Mouse (Mus musculus) heart, embryonic 12.5 days (tissue): Measurements from ENCODE around the gene Sertad1. TPM values are rescaled to one million over a fixed set of nuclear protein-coding genes. Genes with fewer than 3 reads are reported as not detected.
"Not testable (repeated sequence)": the region's sequence is repeated elsewhere in the genome, so short reads cannot be mapped to it uniquely, and the experiment has no call there.

Source experiments
- ATAC-seq: fragments of 200-750 bp; cut with Nextera tagmentation; 2 replicates; pipeline ENCODE4 v1.8.0; 2017; ENCODE audit warnings: moderate TSS enrichment, moderate library complexity; ENCODE audit not compliant: insufficient number of reproducible peaks, low FRiP score
- H3K27ac ChIP-seq: fragments of 300-500 bp; sonication (generic); 2 replicates; pipeline ENCODE4 v1.5.1; 2016; ENCODE audit warnings: mild to moderate bottlenecking, moderate library complexity; ENCODE audit not compliant: poor library complexity, severe bottlenecking
- H3K27me3 ChIP-seq: fragments of 300-500 bp; sonication (generic); replicated peaks from 2 replicates; pipeline ENCODE4 v1.6.1; 2016; ENCODE audit warnings: mild to moderate bottlenecking, moderate library complexity
- H3K36me3 ChIP-seq: fragments of 300-500 bp; sonication (generic); 2 replicates; pipeline ENCODE4 v1.6.1; 2016; ENCODE audit warnings: mild to moderate bottlenecking, moderate library complexity
- H3K4me1 ChIP-seq: fragments of 300-500 bp; sonication (generic); replicated peaks from 2 replicates; pipeline ENCODE4 v1.6.1; 2016; ENCODE audit warnings: mild to moderate bottlenecking
- H3K4me2 ChIP-seq: fragments of 300-500 bp; sonication (generic); 2 replicates; pipeline ENCODE4 v1.6.1; 2016; ENCODE audit warnings: mild to moderate bottlenecking, moderate library complexity
- H3K4me3 ChIP-seq: fragments of 300-500 bp; sonication (generic); 2 replicates; pipeline ENCODE4 v1.5.1; 2016; ENCODE audit warnings: mild to moderate bottlenecking
- H3K9ac ChIP-seq: fragments of 300-500 bp; sonication (generic); 2 replicates; pipeline ENCODE4 v1.6.1; 2016; ENCODE audit warnings: mild to moderate bottlenecking, moderate library complexity
- H3K9me3 ChIP-seq: fragments of 300-500 bp; sonication (generic); replicated peaks from 2 replicates; pipeline ENCODE4 v1.6.1; 2016; ENCODE audit warnings: mild to moderate bottlenecking, moderate library complexity
- WGBS: fragments of 180-500 bp; shearing (Covaris S2); methylation state at CpG from one replicate; pipeline ENCODE4 v1.1.7; 2016; 5-methylcytosine and 5-hydroxymethylcytosine counted together
- polyA plus RNA-seq: library from polyadenylated mRNA; unstranded; fragments of >200 nt; fragmentation: Nextera tagmentation; extraction: Ambion mirVana; gene quantifications from 2 replicates; pipeline ENCODE4 v1.2.1, GENCODE M21; 2016

Gene Sertad1
- polyA plus RNA-seq, 1 experiment from 2014 or later = 35.3 TPM

GRCm38 (mm10) chr7:27487740-27488268, 1.1 kb downstream of the Sertad1 start:
- Histone ChIP-seq H3K4me2 (peak overlapping the region; percentile 75), H3K27ac (peak overlapping the region; percentile 98), H3K9me3 (no peaks in the 10 kb centered on the region), H3K9ac (peak overlapping the region; percentile 88), H3K4me3 (peak overlapping the region; percentile 75), H3K27me3 (no peaks in the 10 kb centered on the region), H3K4me1 (peaks cover 41% of the 10 kb centered on the region), H3K36me3 (peaks cover 20% of the 10 kb centered on the region)
- under 1% methylated on average over 13 of the region's 13 CpGs for WGBS
- ATAC-seq = no peak

- Histone ChIP-seq H3K9me3 (no peaks in the 10 kb centered on the region), H3K9ac (peak overlapping the region; percentile 71), H3K27ac (peak overlapping the region; percentile 97), H3K4me2 (peak overlapping the region; percentile 75), H3K36me3 (peaks cover 20% of the 10 kb centered on the region), H3K4me3 (no peak overlapping the region), H3K4me1 (peaks cover 41% of the 10 kb centered on the region), H3K27me3 (no peaks in the 10 kb centered on the region)
- no peak for ATAC-seq
- 90% methylated on average over 25 of the region's 25 CpGs for WGBS
Observed at GRCm38 (mm10) chr7:27489270-27489869, 2.7 kb downstream of the Sertad1 start.

GRCm38 (mm10) chr7:27490227-27490542, 3.5 kb downstream of the Sertad1 start:
- H3K27me3 ChIP-seq = no peaks in the 10 kb centered on the region
- H3K4me2 ChIP-seq = peak overlapping the region; percentile 75
- peak overlapping the region; percentile 42 for H3K4me3 ChIP-seq
- peak overlapping the region; percentile 71 for H3K9ac ChIP-seq
- H3K9me3 ChIP-seq = no peaks in the 10 kb centered on the region
- 25% methylated on average over 4 of the region's 4 CpGs for WGBS
- peak overlapping the region; percentile 97 for H3K27ac ChIP-seq
- no peak for ATAC-seq
- H3K36me3 ChIP-seq = peaks cover 20% of the 10 kb centered on the region
- H3K4me1 ChIP-seq = peaks cover 41% of the 10 kb centered on the region

GRCm38 (mm10) chr7:27490543-27491329, 4.0 kb downstream of the Sertad1 start:
- Histone ChIP-seq H3K4me2 (peak overlapping the region; percentile 75), H3K27ac (peak overlapping the region; percentile 97), H3K9ac (peak overlapping the region; percentile 71), H3K9me3 (no peaks in the 10 kb centered on the region), H3K4me1 (peaks cover 41% of the 10 kb centered on the region), H3K27me3 (no peaks in the 10 kb centered on the region), H3K4me3 (peak overlapping the region; percentile 42), H3K36me3 (peaks cover 20% of the 10 kb centered on the region)
- 2% methylated on average over 29 of the region's 33 CpGs for WGBS
- peak; percentile 89 for ATAC-seq

- Histone ChIP-seq H3K36me3 (peaks cover 20% of the 10 kb centered on the region), H3K4me2 (peak overlapping the region; percentile 22), H3K27me3 (no peaks in the 10 kb centered on the region), H3K27ac (peak overlapping the region; percentile 97), H3K9ac (0 out of 2 replicates have a peak overlapping the region, but pooled peaks have one; percentile 35), H3K9me3 (no peaks in the 10 kb centered on the region), H3K4me1 (peaks cover 43% of the 10 kb centered on the region), H3K4me3 (no peak overlapping the region)
- WGBS = 49% methylated on average over 7 of the region's 7 CpGs
- ATAC-seq = no peak
Observed at GRCm38 (mm10) chr7:27491856-27492255, 5.1 kb downstream of the Sertad1 start.

GRCm38 (mm10) chr7:27493022-27493421, 6.3 kb downstream of the Sertad1 start:
- Histone ChIP-seq H3K4me2 (no peak overlapping the region), H3K9ac (no peak overlapping the region), H3K9me3 (no peaks in the 10 kb centered on the region), H3K4me1 (peaks cover 49% of the 10 kb centered on the region), H3K27ac (no peak overlapping the region), H3K36me3 (peaks cover 20% of the 10 kb centered on the region), H3K4me3 (no peak overlapping the region), H3K27me3 (no peaks in the 10 kb centered on the region)
- WGBS = 68% methylated on average over 3 of the region's 3 CpGs
- ATAC-seq = no peak

- peaks cover 18% of the 10 kb centered on the region for H3K36me3 ChIP-seq
- WGBS = 79% methylated on average over 5 of the region's 5 CpGs
- no peak overlapping the region for H3K9ac ChIP-seq
- H3K9me3 ChIP-seq = no peaks in the 10 kb centered on the region
- H3K4me2 ChIP-seq = no peak overlapping the region
- no peaks in the 10 kb centered on the region for H3K27me3 ChIP-seq
- ATAC-seq = no peak
- H3K4me1 ChIP-seq = peaks cover 45% of the 10 kb centered on the region
- H3K4me3 ChIP-seq = no peak overlapping the region
- no peak overlapping the region for H3K27ac ChIP-seq
Observed at GRCm38 (mm10) chr7:27493450-27493849, 6.7 kb downstream of the Sertad1 start.

- not testable (repeated sequence) for H3K27me3 ChIP-seq, H3K9me3 ChIP-seq, H3K27ac ChIP-seq, ATAC-seq, H3K9ac ChIP-seq, H3K4me2 ChIP-seq, H3K4me3 ChIP-seq, H3K36me3 ChIP-seq
- peaks cover 31% of the 10 kb centered on the region for H3K4me1 ChIP-seq
- WGBS = 88% methylated on average over 9 of the region's 9 CpGs
Observed at GRCm38 (mm10) chr7:27494659-27495367, 8.1 kb downstream of the Sertad1 start.

GRCm38 (mm10) chr7:27499036-27499435, 12.3 kb downstream of the Sertad1 start, which contains the start of gene Prx:
Gene Prx (plus strand): TSS chr7:27499324.
- 46% methylated on average over 3 of the region's 3 CpGs for WGBS
- Histone ChIP-seq H3K4me2 (no peak within 1 kb of the TSS), H3K4me3 (no peak within 1 kb of the TSS), H3K27me3 (no peaks in the 10 kb centered on the region), H3K9ac (no peak within 1 kb of the TSS), H3K9me3 (no peaks in the 10 kb centered on the region), H3K27ac (no peak within 1 kb of the TSS), H3K36me3 (no peaks in the 10 kb centered on the region), H3K4me1 (peaks cover 19% of the 10 kb centered on the region)
- no peak for ATAC-seq

GRCm38 (mm10) chr7:27501620-27502019, 14.9 kb downstream of the Sertad1 start:
- Histone ChIP-seq H3K4me3 (no peak overlapping the region), H3K4me2 (no peak overlapping the region), H3K9me3 (no peaks in the 10 kb centered on the region), H3K4me1 (peaks cover 26% of the 10 kb centered on the region), H3K27ac (peak overlapping the region; percentile 20), H3K36me3 (no peaks in the 10 kb centered on the region), H3K27me3 (no peaks in the 10 kb centered on the region), H3K9ac (0 out of 2 replicates have a peak overlapping the region, but pooled peaks have one; percentile 6)
- 31% methylated on average over 4 of the region's 4 CpGs for WGBS
- no peak for ATAC-seq
